Mouse (Mus musculus) heart, adult 9 months (tissue): ENCODE data around the gene Rhod.
"Not testable (repeated sequence)": the region's sequence is repeated elsewhere in the genome, so short reads cannot be mapped to it uniquely, and the experiment has no call there.

Experiments used
- DNase-seq, 2 experiments: peaks; one replicate each; pipeline ENCODE4 v3.0.0; 2022; ENCODE audit warnings: low spot score in 2 of 2

Rhod gene

DNA sequence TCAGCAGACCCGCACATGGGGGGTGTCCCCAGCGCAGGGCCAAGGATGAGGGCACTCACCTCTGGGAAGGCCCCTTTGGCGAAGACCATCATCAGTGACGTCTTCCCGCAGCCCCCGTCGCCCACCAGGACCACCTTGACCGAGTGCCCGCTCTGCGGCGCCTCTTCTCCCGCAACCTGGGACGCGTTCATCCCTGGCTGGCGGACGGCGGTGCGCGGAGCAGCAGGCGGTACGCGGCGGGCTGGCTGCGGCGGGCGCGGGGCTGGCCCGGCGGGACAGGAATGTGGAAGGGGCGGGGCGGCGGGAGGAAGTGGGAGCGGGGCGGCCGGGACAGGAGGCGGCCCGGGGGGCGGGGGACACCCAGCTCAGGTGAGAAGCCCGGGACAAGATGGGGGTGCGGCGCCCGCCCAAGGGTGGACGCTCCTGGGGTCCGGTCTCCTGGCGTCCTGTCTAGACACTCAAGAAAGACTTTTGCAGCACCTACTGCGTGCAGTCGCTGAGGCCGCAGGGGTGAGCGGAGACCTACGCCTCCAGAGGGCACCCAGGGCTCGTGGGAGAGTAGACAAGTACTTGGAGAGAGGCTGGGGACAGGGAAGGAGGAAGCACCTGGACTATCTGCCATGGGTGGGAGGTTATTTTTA lies at the start of gene Rhod:
Gene Rhod, minus strand, starts transcription at position 272 of the 641 bp plus-strand sequence.
- peak; percentile 44 to 47 for DNase-seq

DNA sequence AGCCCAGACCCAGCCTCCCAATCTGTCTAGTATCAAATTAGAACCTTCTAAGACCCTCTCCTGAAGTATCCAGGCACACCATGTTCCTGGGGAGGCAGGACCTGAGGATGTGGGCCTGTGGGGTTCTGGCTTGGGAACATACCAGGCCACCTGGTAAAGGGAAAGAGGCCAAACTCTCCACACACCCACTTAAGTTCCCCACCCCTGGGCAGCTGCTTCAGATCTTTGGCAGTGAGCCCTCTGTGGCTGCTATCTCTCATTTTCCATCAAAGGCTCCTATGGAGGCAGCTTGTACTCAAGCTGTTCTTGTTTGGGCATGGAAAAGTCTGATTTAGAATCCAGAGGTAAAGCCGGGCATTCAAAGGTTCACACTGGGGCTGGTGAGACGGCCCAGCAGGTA lies 48.6 kb upstream of the Rhod start:
- DNase-seq, result peak in 1 of 2 experiments; percentile 22

DNA sequence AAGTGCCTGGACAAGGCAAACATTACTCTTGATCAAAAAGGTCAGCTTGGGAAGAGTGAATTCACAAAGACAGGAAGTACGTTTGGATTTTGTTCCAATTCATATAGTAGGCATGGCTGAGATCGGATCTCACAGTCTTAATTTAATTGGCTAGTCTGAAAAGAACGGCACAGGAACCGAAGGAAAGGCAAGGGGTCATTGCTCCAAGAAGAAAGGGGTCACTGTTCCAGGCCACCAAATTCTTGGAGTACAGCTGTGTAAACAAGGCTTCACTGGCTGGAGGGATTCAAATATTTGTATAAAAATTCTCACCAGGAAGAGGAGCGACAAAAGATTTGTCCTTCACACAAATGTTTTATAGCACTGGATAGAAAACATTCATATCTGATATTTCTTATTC lies 45.8 kb upstream of the Rhod start:
- DNase-seq, result no peak

DNA sequence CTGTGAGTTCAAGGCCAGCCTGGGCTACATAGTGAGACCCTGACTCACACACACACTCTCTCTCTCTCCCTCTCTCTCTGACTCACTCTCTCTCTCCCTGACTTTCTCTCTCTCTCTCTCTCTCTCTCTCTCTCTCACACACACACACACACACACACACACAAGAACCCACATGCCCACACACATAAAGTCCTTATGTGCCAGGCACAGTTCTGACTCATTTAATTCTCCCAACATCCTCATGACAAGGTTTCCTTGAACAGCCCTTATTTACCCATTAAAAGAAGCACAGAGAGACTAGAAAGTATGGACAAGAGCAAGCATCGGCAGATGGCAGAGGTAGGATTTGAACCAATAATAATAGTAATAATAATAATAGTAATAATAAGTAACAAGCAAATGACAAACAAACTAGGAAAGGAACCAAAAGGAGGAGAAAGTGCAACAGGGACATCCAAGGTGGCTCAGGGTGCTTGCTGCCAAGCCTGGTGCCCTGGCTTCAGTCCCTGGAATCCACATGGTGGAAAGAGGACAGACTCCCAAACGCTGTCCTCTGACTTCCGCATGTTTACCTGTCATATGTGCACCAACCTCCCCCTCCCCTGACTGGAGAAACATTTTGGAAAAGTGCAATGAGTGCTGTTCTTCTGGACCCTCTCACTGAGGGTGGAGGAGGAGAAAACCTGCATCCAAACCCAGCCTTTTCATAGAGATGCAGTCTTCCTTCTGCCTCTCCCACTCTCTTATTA lies 43.1 kb upstream of the Rhod start:
- DNase-seq, result peak in 1 of 2 experiments; percentile 49

DNA sequence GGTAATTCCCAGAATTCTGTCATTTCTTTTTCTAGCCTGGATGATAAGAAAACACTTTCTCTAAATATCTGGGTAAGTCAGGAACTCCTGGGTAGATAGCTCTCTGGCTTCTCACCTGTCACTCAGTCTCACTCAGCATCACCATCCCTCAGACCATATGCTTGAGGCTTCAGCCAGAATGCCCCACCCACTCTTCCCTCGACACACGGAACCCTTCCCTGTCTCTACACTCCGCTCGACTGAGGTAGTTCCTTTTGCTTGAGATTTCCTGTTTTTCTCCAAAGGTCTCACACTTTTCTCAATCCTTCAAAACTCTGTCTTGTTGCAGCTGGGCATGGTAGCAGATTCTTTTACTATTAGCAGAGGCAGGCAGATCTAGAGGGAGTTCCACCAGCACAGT lies 42.1 kb upstream of the Rhod start:
- DNase-seq, result no peak

DNA sequence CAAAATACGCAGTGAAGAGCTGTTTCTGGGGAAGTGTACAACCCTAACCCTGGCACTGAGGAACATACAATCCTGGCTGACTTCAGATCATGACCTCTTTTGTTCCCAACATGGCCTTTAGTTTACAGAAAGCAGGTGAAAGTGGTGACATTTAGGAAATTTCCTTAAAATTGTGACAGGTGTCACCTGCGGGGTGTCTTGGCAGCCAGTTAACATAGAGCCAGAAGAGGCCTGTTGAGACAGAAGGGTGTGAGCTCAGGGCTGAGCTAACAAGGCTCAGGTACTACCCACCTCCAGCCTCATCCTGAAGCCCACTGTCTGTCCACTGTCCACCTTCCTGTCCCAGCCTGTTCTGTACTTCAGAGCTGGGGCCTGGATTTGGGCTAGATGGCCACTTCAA lies 40.8 kb upstream of the Rhod start:
- DNase-seq, result no peak

DNA sequence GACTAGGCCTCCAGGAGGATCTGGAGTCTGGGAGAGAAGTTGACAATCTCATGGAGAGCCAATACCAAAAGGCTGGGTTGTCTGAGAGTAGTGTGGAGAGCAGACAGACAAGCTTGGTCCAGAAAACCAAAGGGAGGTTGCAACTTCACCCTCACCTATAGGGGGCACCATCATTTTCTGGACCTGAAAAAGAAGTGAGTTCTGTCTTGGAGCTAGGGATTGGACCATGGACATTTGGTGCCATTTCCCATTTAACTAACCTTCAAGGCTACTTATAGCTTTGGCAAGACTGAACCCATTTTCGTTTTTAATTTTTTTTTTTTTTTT lies 38.9 kb upstream of the Rhod start:
- no peak for DNase-seq

DNA sequence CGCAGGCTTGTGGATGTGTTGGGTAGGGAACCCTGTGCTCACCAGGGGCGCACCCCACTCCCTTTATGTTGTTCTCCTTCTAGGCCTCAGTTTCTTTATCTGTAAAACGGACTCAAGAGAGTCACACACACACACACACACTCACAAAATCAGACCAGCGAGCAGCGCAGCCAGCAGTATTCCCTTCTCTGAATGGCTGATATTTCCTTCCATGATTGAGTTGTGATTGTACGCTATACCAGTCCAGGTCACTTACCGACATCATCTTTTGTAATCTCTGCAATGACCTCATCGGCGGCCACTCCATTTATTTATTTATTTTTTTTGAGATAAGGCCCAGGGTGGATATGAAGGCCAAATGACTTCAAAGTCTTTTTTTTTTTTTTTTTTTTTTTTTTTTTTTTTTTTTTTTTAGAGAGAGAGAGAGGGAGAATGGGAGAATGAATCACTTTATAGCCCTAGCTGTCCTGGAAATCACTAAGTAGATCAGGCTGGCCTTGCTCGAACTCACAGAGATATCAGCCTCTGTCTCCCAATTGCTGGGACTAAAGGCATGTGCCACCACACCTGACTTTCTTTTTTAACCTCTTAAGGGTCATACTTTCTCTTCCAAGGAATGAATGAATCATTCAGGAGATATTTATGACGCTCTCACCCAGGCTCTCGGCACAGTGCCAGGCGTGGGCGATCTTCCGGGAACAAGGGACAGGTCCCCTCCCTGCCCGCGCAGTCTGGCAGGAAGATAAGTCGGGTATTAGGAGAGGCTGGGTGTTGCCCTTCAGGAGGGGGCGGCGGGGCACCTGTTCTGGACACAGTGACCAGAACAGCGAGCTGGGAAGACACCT lies 38.3 kb upstream of the Rhod start, which contains the start of gene Syt12:
Gene Syt12, minus strand, starts transcription at position 103 of the 845 bp plus-strand sequence.
- peak in 1 of 2 experiments; percentile 40 for DNase-seq

DNA sequence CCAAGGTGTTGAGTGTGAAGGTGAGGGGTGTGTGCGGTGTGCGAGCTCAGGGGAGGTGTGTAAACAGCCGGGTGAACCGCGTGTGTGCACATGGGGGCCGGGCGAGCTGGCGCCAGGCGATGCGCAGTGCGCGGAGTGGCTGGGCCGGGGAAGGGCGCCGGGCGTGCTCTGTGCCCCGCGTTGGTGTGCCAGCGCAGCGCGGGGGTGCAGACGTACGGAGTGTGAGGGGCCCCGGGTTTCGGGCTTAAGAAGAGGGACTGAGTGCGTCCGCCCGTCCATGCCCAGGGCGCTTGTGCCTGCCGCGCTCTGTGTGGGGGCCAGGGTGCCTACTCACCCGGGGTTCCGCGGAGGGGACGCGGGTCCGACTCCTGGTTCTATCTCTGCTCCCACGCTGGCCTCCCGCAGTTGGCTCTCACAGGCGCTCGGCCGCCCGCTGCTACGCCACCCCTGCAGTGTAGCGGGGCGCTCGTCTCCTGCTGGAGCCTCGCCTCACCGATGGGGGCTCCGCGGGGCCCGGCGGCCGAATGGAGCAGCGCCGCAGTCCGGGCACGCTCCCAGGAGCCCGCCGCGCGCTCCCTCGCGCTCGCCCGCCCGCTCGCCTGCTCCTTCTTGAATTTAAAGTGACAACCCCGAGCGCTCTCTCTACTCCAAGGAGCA lies 37.5 kb upstream of the Rhod start:
- DNase-seq, result no peak

DNA sequence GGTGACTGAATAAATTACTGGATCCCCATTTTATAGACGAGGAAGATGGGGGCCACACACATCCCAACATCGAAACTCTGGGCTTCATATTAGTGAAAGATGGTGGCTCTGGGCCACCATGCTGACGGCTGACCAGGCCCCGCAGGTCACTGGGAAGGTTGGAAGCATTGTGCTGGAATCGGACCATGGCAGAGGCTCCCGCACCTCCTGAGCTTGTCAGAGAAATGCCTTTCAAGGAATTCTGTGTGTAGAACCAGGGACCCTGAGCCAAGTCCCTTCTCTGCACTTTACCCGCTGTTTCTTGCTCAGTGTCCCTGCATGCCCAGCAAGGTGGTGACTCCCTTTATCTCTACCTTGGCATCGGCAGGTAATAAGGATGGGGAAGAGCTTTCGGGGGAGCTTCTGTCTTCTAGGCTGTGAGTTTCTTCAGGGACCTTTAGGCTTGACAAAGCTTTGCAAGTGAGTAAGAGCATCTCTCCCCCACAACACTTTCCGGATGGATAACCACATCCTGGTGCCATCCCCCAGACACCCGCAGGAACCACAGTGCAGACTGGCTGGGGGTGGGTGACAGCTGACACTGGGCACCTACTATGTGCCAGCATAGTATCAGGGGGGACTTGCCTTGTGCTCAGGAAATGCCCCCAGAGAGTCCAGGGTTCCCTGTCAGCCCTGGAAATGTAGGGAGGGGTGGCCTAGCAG lies 36.1 kb upstream of the Rhod start:
- no peak for DNase-seq

DNA sequence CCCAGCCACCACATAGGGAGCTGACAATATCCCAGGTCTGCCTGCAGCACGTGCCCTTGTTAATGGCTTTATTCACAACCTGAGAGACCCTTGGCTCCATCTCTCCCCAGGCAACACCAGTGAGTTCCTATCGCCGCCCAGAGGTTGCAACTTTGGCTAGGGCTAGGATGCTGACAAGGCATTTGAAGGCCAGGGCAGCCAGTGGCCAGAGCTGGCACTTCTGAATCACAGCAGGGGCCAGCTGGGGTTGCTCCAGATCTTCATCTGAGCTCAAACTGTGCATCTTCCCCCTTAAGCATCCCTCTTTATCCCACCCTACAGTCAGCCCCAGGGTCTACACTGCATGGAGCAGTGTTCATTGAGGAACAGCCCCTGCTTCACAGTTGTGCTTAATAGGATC lies 35.5 kb upstream of the Rhod start:
- DNase-seq, result no peak

DNA sequence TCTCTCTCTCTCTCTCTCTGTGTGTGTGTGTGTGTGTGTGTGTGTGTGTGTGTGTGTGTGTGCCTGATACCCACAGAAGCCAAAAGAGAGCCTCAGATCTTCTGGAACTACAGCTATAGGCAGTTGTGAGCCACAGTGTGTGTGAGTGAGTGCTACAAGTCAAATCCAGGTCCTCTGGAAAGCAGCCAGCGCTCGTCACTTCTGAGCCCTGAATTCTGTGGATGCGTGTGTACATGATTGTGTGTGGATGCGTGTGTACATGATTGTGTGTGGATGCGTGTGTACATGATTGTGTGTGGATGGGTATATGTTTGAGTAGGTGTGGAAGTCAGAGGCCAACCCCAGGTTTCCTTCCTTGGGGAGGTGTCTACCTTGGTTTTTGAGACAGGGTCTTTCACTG lies 34.3 kb upstream of the Rhod start:
- no peak for DNase-seq

DNA sequence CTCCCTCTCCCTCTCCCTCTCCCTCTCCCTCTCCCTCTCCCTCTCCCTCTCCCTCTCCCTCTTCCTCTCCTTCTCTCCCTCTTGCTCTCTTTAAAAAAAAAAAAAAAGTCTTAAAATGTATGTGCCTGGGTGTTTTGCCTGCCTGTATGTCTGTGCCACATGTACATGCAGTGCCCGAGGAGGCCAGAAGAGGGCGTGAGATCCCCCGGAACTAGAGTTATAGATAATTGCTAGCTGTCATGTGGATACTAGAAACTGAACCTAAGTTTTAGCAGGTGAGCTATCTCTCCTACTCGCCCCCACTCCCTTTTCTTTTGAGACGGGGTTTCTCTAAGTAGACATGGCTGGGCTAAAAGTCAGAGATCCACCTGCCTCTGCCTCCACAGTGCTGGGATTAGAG lies 29.1 kb upstream of the Rhod start:
- DNase-seq, result no peak

DNA sequence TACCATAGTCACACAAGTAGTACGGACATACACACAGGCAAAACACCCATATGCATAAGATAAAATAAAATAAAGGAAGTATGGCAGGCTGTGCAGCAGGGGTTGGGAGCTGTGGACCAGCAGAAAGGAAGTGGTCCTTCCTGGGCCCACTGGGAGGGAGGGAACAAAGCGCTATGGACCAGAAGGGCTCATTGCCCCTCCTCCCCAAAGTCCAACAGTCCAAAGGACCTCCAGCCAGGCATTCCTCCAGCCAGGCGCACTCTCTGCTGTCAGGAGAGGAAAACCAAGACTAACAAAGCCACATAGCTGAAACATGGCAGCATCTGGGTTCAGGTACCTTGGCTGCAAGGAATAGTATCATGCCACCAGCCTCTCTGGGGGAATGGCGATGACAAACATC lies 25.4 kb upstream of the Rhod start:
- DNase-seq, result no peak

DNA sequence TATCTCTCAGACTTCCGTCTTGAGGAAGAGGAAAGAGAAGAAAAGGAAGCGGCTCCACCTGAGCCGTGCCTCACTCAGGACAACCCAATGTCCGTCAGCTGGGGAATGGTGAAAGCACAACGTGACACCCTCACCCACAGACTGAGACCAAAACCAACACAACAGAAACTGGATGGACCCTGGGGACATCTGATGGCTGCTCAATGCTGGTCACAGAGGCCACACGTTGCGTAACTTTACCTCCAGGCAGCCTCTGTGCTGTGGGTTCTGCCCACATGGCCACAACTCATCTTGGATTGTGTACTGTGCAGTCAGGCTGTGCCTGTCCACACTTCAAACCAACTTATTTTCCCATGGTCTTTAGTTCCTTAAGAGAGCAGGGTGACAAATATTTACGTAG lies 22.7 kb upstream of the Rhod start:
- DNase-seq, result no peak

DNA sequence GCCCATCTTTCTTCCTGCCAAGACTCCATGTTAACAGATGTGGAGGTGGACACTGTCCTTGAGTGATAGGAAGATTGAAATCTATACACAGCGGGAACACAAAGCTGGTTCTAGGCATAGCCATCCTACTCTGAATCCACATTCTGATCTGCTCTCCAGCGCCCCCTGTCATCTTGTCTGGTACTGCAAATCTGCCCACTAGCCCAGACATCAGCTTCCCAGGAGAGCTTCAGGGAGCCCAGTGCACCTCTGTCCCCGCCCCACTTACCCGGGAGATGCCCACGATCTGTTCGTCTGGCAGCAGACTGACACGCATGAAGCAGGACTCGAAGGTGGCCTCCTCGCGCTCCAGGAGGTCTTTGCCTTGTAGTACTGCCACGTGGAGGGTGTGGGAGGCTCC lies 17.0 kb upstream of the Rhod start:
- no peak for DNase-seq

DNA sequence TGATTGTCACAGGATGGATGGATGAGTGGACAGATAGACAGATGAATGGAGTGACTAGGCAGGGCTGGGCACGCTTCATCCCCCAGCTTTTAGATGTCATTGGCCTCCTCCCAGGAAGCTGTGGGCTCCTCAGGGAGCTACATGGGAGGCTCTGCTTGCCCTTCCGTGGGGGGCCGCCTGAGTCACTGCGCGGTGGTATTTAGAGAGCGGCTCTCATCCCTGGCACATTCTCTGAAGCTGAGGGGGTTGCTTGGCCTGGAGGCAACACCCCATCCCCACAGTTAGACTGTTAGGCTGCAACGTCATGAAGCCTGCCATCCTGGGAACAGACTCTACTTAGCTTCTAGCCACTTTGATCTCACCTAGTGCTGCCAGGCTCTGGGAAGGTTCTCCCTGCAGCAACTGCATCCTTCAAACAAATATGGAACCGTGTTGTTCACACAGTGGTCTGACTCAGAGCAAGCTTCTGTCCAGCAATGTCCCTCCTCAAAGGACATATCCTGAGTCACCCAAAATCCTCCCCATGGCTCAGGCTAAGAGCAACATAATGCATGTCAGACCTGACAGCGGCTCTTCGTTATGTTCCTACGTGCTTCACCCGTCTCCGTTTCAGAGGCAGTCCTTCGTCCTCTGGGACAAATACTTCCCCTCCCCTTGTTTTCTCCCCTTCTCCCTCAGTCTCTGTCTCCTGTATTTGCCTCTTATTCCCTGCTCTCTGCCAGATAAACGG lies 16.0 kb upstream of the Rhod start:
- no peak for DNase-seq

DNA sequence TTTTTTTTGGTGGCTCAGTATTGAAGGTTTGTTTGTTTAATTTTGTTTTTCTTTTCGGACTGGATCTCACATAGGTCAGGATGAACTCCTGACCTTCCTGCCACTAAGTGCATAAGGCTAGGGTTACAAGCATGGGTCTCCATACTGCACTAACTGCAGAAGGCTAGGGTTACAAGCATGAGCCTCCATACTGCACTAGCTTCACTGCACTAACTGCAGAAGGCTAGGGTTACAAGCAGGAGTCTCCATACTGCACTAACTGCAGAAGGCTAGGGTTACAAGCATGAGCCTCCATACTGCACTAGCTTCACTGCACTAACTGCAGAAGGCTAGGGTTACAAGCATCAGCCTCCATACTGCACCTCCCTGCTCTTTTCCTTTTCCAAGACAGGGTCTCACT lies 14.8 kb upstream of the Rhod start:
- DNase-seq, result not testable (repeated sequence)

DNA sequence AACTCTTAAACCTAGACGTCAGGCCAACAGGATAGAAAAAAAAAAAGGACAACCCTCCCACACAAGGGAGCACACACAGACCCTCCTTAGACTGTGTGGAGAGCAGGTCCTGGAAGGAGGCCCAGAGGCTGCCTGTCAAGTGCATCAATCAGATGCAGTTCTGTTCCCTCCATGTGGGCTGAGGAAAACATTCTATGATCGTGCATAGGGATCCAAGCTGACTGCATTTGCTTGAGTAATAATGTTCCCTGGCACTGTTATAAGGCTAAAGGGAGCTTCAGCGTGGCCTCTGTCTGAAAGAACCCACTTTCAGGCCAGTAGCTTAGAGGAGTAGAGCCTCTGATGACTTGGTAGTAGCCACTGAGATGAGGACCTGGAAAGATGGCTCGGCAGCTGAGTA lies 13.3 kb upstream of the Rhod start:
- no peak for DNase-seq

DNA sequence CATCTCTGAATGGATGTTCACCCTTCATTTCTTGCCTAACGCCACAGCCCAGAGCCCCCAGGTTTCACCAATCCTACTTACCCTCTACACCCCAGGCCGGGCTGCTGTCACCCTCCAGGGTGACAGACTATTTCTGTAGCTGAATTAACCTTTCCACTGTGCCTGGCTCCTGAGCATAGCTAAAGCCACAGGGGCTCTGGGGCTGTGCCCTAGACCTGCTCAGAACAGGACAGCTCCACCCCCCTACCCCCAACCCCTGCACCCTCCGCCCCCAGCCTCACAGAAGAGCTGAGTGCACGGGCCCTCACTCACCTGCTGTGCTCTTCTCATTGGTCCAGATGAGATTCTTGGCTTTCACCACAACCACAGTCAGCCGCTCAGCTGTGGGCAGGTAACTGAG lies 12.7 kb upstream of the Rhod start:
- no peak for DNase-seq

DNA sequence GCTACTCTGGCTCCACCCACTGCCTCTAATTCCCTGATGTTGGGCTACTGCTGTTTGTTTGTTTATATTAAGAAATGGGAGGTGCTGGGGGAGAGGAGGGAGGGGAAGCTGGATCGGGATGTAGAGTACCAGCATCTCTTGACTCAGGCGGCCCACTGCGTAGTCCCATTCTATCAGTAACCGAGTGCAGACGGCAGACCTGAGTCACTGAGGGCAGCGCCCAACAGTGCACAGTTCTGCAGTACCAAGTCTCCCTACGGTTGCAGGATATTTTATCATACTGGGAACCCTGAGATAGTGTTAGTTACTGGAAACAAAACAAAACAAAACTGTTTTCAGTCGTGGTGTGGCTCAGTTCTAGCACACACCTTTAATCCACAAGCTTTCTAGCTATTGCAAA lies 11.9 kb upstream of the Rhod start:
- DNase-seq, result no peak
